Mouse (Mus musculus) hindbrain, embryonic 13.5 days (tissue): ENCODE data around the gene AC124108.1. TPM values are rescaled to one million over a fixed set of nuclear protein-coding genes. Genes with fewer than 3 reads are reported as not detected.
A peak's percentile ranks its signal among the peaks of the same experiment; 100 is the strongest.
"Not testable (repeated sequence)": the region's sequence is repeated elsewhere in the genome, so short reads cannot be mapped to it uniquely, and the experiment has no call there.

ENCODE experiments used
- ATAC-seq: fragments of 200-750 bp; cut with Nextera tagmentation; 2 replicates; pipeline ENCODE4 v1.8.0; 2017; ENCODE audit warnings: moderate TSS enrichment; ENCODE audit not compliant: low FRiP score
- H3K27ac ChIP-seq: fragments of 300-500 bp; sonication (generic); 2 replicates; pipeline ENCODE4 v1.5.1; 2015; ENCODE audit warnings: inconsistent platforms, mild to moderate bottlenecking, moderate library complexity
- H3K27me3 ChIP-seq: fragments of 300-500 bp; sonication (generic); 2 replicates; pipeline ENCODE4 v1.6.1; 2015; ENCODE audit warnings: mild to moderate bottlenecking, inconsistent platforms
- H3K36me3 ChIP-seq: fragments of 300-500 bp; sonication (generic); 2 replicates; pipeline ENCODE4 v1.6.1; 2015; ENCODE audit warnings: mild to moderate bottlenecking, inconsistent platforms
- H3K4me1 ChIP-seq: fragments of 300-500 bp; sonication (generic); replicated peaks from 2 replicates; pipeline ENCODE4 v1.6.1; 2015; ENCODE audit warnings: inconsistent platforms
- H3K4me2 ChIP-seq: fragments of 300-500 bp; sonication (generic); 2 replicates; pipeline ENCODE4 v1.6.1; 2015; ENCODE audit warnings: inconsistent platforms, mild to moderate bottlenecking, moderate library complexity
- H3K4me3 ChIP-seq: fragments of 300-500 bp; sonication (generic); 2 replicates; pipeline ENCODE4 v1.5.1; 2015; ENCODE audit warnings: mild to moderate bottlenecking, inconsistent platforms
- H3K9ac ChIP-seq: fragments of 300-500 bp; sonication (generic); 2 replicates; pipeline ENCODE4 v1.6.1; 2015; ENCODE audit warnings: mild to moderate bottlenecking, inconsistent platforms
- H3K9me3 ChIP-seq: fragments of 300-500 bp; sonication (generic); 2 replicates; pipeline ENCODE4 v1.6.1; 2016; ENCODE audit warnings: inconsistent platforms
- WGBS: fragments of 180-500 bp; shearing (Covaris S2); methylation state at CpG from one replicate; pipeline ENCODE4 v1.1.7; 2015; 5-methylcytosine and 5-hydroxymethylcytosine counted together
- polyA plus RNA-seq: library from polyadenylated mRNA; unstranded; fragments of >200 nt; fragmentation: Nextera tagmentation; extraction: Ambion mirVana; gene quantifications from 2 replicates; pipeline ENCODE4 v1.2.1, GENCODE M21; 2015

AC124108.1 gene
- polyA plus RNA-seq, 1 experiment from 2014 or later: 4.8 TPM

GRCm38 (mm10) chr1:132153086-132153690, 38.1 kb upstream of the AC124108.1 start:
- Histone ChIP-seq H3K4me3 (no peak overlapping the region), H3K9ac (no peak overlapping the region), H3K27me3 (peaks cover 8% of the 10 kb centered on the region; the same call in 1 of the 2 replicates), H3K9me3 (no peaks in the 10 kb centered on the region), H3K36me3 (no peaks in the 10 kb centered on the region), H3K27ac (no peak overlapping the region), H3K4me2 (no peak overlapping the region), H3K4me1 (peaks cover 26% of the 10 kb centered on the region)
- 33% methylated on average over 15 of the region's 15 CpGs for WGBS
- ATAC-seq: no peak

DNA sequence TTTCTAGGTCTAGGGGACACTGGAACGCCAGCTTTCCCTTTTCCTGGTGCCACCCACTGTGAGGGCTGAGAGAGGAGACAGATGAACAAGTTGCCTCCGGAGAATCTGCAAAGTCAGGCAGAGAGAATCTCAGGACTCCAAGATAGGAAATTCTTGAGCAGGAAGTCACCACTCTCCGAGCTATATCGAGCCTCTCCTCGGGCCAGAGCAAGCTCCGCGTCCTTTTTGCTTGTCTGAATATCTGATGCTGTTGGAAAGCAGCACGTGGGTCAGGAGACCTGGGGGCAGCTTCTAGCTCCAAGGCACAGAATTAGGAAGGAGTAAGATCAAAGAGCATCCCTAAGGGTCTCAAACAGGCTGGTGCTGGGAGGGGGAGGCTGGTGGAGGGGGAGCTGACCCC, 37.6 kb upstream of the AC124108.1 start:
- Histone ChIP-seq H3K9ac (no peak overlapping the region), H3K27me3 (peaks cover 13% of the 10 kb centered on the region), H3K4me1 (peaks cover 31% of the 10 kb centered on the region), H3K4me3 (no peak overlapping the region), H3K36me3 (no peaks in the 10 kb centered on the region), H3K27ac (no peak overlapping the region), H3K9me3 (no peaks in the 10 kb centered on the region), H3K4me2 (no peak overlapping the region)
- ATAC-seq: no peak
- WGBS: 18% methylated on average over 8 of the region's 8 CpGs

- Histone ChIP-seq H3K9ac (no peak overlapping the region), H3K4me2 (no peak overlapping the region), H3K9me3 (no peaks in the 10 kb centered on the region), H3K4me1 (peaks cover 43% of the 10 kb centered on the region), H3K27me3 (peaks cover 25% of the 10 kb centered on the region), H3K4me3 (no peak overlapping the region), H3K27ac (no peak overlapping the region), H3K36me3 (no peaks in the 10 kb centered on the region)
- no peak for ATAC-seq
- 14% methylated on average over 6 of the region's 6 CpGs for WGBS
These were observed 35.5 kb upstream of the AC124108.1 start for GRCm38 (mm10) chr1:132155737-132156136.

DNA sequence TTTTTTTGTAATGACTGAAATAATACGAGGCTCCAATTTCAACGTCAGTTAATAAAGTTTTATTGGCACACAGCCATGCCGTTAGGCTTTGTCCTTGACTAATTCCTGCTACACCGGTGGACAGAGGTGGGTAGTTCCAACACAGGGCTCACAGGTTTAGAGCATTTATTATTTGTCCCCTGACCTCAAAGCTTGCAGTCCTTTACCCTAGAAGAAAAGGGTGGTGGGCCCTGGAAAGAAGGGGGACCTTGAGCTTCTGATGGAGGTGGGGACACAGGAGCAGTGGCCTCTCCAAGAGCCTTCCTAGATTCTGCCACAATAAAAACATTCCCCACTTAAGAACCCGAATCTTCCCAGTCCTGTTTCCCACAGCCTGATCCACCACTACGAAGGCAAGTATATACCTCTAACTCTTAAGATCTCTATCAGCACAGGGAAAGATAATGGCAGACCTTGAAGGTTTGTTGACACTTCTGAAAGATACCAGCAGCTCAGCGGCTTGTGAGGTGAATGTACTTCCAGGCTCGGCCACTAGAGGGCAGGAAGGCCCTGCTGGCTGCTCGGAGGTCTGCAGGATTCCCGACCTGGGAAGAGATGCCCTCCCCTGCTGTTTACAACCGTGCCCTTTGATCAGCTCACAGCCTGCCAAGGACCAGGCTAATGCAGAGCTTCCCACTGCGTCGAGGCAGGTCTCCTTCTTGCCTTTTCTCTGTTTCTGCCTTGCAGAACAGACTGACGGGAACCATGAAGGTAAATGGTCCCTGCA, 34.1 kb upstream of the AC124108.1 start:
- Histone ChIP-seq H3K4me1 (peaks cover 50% of the 10 kb centered on the region), H3K27ac (0 out of 2 replicates have a peak overlapping the region, but pooled peaks have one; percentile 14), H3K4me3 (no peak overlapping the region), H3K9ac (peak overlapping the region; percentile 43), H3K4me2 (peak overlapping the region; percentile 36), H3K9me3 (no peaks in the 10 kb centered on the region), H3K36me3 (no peaks in the 10 kb centered on the region), H3K27me3 (peaks cover 34% of the 10 kb centered on the region)
- 24% methylated on average over 14 of the region's 14 CpGs for WGBS
- peak; percentile 78 for ATAC-seq

DNA sequence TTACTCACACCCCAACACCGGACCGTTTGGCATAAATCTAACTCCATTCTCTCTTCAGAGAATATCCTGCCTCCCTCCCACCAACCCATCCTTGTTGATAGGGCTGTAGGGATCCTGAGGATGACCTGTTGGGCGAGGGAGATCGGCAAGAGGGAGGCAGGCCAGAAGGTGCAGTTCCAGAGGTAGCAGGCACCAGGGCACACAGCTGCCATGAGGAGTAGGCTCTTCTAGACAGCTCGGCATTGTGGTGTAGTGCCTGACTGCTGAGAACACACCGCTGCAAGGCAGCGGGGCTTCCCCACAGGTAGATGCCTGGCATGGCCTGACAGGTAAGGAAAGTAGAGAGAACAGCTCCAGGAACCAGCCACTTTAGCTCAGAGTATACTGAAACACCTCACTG, 33.4 kb upstream of the AC124108.1 start:
- Histone ChIP-seq H3K9me3 (no peaks in the 10 kb centered on the region), H3K27me3 (peaks cover 34% of the 10 kb centered on the region), H3K4me2 (peak overlapping the region; percentile 36), H3K36me3 (no peaks in the 10 kb centered on the region), H3K9ac (peak overlapping the region; percentile 43), H3K4me3 (no peak overlapping the region), H3K27ac (0 out of 2 replicates have a peak overlapping the region, but pooled peaks have one; percentile 14), H3K4me1 (peaks cover 50% of the 10 kb centered on the region)
- WGBS: 22% methylated on average over 7 of the region's 7 CpGs
- peak; percentile 33; the same call in 1 of the 2 replicates for ATAC-seq

- no peak overlapping the region for H3K4me3 ChIP-seq
- no peak overlapping the region for H3K27ac ChIP-seq
- H3K4me2 ChIP-seq: no peak overlapping the region
- no peak overlapping the region; the same call in 1 of the 2 replicates for H3K9ac ChIP-seq
- peaks cover 43% of the 10 kb centered on the region for H3K4me1 ChIP-seq
- H3K27me3 ChIP-seq: peaks cover 33% of the 10 kb centered on the region
- ATAC-seq: no peak
- 35% methylated on average over 2 of the region's 2 CpGs for WGBS
- H3K36me3 ChIP-seq: no peaks in the 10 kb centered on the region
- H3K9me3 ChIP-seq: no peaks in the 10 kb centered on the region
These were observed 32.5 kb upstream of the AC124108.1 start for GRCm38 (mm10) chr1:132158741-132159140.

GRCm38 (mm10) chr1:132159681-132160080, 31.6 kb upstream of the AC124108.1 start:
- Histone ChIP-seq H3K27me3 (peaks cover 31% of the 10 kb centered on the region), H3K4me3 (no peak overlapping the region), H3K9ac (peak overlapping the region; percentile 35; the same call in 1 of the 2 replicates), H3K36me3 (no peaks in the 10 kb centered on the region), H3K27ac (0 out of 2 replicates have a peak overlapping the region, but pooled peaks have one; percentile 8), H3K4me2 (no peak overlapping the region), H3K4me1 (peaks cover 49% of the 10 kb centered on the region), H3K9me3 (no peaks in the 10 kb centered on the region)
- WGBS: 61% methylated on average over 4 of the region's 4 CpGs
- ATAC-seq: no peak

GRCm38 (mm10) chr1:132161211-132161880, 29.9 kb upstream of the AC124108.1 start:
- no peak overlapping the region for H3K9ac ChIP-seq
- peaks cover 31% of the 10 kb centered on the region for H3K27me3 ChIP-seq
- 56% methylated on average over 7 of the region's 7 CpGs for WGBS
- no peak overlapping the region for H3K4me2 ChIP-seq
- no peak for ATAC-seq
- H3K27ac ChIP-seq: no peak overlapping the region
- peaks cover 57% of the 10 kb centered on the region for H3K4me1 ChIP-seq
- no peak overlapping the region for H3K4me3 ChIP-seq
- no peaks in the 10 kb centered on the region for H3K36me3 ChIP-seq
- 0 out of 2 replicates have a peak, but pooled peaks cover 3% of the 10 kb centered on the region for H3K9me3 ChIP-seq

DNA sequence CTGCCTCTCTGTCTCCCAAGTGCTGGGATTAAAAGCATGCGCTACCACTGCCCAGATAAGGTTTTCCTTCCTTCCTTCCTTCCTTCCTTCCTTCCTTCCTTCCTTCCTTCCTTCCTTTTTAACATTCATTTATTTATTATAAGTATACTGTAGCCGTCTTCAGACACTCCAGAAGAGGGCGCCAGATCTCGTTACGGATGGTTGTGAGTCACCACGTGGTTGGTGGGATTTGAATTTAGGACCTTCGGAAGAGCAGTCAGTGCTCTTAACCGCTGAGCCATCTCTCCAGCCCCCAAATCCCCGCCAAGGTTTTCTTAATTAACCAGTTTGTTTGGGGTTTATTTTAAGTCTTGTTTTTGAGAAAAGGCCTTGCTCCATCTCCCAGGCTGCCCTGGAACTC, 28.6 kb upstream of the AC124108.1 start:
- Histone ChIP-seq H3K27me3 (peaks cover 31% of the 10 kb centered on the region), H3K4me1 (peaks cover 59% of the 10 kb centered on the region)
- not testable (repeated sequence) for H3K4me3 ChIP-seq, H3K9me3 ChIP-seq, H3K36me3 ChIP-seq, ATAC-seq, H3K9ac ChIP-seq, H3K4me2 ChIP-seq, H3K27ac ChIP-seq
- WGBS: 58% methylated on average over 9 of the region's 9 CpGs

DNA sequence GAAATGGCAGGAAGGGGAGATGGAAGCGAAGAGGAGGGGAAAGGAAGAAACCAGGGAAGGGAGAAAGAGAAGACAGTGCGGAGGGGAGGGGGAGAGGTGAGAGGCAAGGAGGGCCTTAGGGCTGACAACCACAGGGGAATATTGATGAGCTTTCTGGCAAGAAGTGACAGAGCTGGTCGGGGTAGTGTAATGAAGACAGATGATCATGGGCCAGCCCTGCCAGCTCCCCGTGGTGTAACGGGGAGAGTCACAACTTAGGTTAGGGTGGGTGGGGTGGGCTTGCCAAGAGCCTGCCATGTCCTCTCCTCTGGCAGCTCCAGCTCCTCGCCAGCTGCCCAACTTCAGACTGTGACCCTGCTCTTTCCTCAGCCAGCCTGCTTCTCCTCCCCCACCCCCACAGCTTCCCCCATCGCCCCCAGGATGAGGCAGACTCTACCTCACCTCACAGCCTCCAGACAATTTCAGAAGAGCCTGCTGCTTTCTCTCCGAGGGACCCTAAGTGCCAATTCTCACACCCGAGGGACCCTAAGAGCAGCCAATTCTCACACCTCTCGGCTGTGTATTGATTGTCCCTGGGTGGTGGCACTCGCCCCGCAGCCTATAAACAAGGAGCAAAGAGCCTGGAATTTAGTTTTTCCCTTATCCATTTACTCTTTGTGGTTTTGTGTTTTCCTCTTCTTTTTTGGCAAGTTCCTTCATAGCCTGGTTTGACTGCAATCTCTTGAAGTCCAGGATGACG, 26.3 kb upstream of the AC124108.1 start:
- ATAC-seq: peak; percentile 81
- 0 out of 2 replicates have a peak, but pooled peaks cover 3% of the 10 kb centered on the region for H3K9me3 ChIP-seq
- H3K9ac ChIP-seq: no peak overlapping the region
- H3K36me3 ChIP-seq: no peaks in the 10 kb centered on the region
- peak overlapping the region; percentile 83 for H3K27ac ChIP-seq
- no peak overlapping the region for H3K4me3 ChIP-seq
- 0 out of 2 replicates have a peak overlapping the region, but pooled peaks have one; percentile 15 for H3K4me2 ChIP-seq
- WGBS: 21% methylated on average over 13 of the region's 13 CpGs
- H3K4me1 ChIP-seq: peaks cover 51% of the 10 kb centered on the region
- H3K27me3 ChIP-seq: peaks cover 16% of the 10 kb centered on the region; the same call in 1 of the 2 replicates

DNA sequence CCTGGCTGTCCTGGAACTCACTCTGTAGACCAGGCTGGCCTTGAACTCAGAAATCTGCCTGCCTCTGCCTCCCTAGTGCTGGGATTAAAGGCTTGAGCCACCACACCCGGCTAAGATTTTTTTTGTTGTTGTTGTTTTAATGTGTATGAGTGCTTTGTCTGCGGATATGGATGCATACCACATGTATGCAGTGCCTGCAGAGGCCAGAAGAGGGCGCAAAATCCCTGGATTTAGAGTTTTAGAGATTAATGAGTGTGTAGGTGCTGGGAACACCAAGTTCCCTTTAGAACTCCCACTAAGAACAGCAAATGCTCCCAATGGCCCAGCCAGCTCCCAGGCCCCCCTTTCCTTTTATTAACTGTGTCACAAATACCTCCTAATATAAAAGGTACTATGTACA, 25.4 kb upstream of the AC124108.1 start:
- 57% methylated on average over 3 of the region's 3 CpGs for WGBS

More for the DNA sequence above, 25.4 kb upstream of the AC124108.1 start:
- no peak overlapping the region for H3K9ac ChIP-seq
- no peak for ATAC-seq
- no peaks in the 10 kb centered on the region for H3K36me3 ChIP-seq
- 0 out of 2 replicates have a peak, but pooled peaks cover 14% of the 10 kb centered on the region for H3K27me3 ChIP-seq
- H3K27ac ChIP-seq: no peak overlapping the region
- 0 out of 2 replicates have a peak, but pooled peaks cover 3% of the 10 kb centered on the region for H3K9me3 ChIP-seq
- no peak overlapping the region for H3K4me2 ChIP-seq
- peaks cover 47% of the 10 kb centered on the region for H3K4me1 ChIP-seq
- H3K4me3 ChIP-seq: no peak overlapping the region
